Mouse (Mus musculus): ENCODE results near the gene Flcn.

GRCm38 (mm10) chr11:59787199-59787781, 22.5 kb downstream of the Flcn start, which contains the start of gene Pld6:
- TF ChIP-seq POLR2A (IDR thresholded peaks at IDR 0.05; ENCODE audit: borderline replicate concordance, extremely low read depth, insufficient read depth, insufficient read length, poor library complexity, severe bottlenecking) (no peak), CTCF (IDR thresholded peaks at IDR 0.05; ENCODE audit: borderline replicate concordance, extremely low read depth, insufficient read depth, insufficient read length) (no peak)

Data from brain, embryonic 14.5 days (tissue).